Mouse (Mus musculus) CD4-positive helper T cell, adult 2 months (primary cell): ENCODE results near the gene Kif9.

Experiments used
- DNase-seq: peaks from one replicate; pipeline ENCODE4 v3.0.0-alpha.2; 2012; ENCODE audit warnings: low read depth, missing footprints, low spot score

Gene Kif9

GRCm38 (mm10) chr9:110476124-110477091 is at the start of gene Kif9, which contains the start of gene Klhl18:
TSS of gene Kif9 (plus strand) at chr9:110476958.
TSS of gene Klhl18 (minus strand) at chr9:110476694.
- DNase-seq: peak; percentile 95

GRCm38 (mm10) chr9:110431241-110431640 is 45.5 kb upstream of the Kif9 start:
- DNase-seq: no peak

GRCm38 (mm10) chr9:110433045-110433444 is 43.7 kb upstream of the Kif9 start:
- no peak for DNase-seq

- no peak for DNase-seq
These were observed 40.7 kb upstream of the Kif9 start for GRCm38 (mm10) chr9:110436041-110436440.

- no peak for DNase-seq
These were observed 36.7 kb upstream of the Kif9 start for GRCm38 (mm10) chr9:110440049-110440448.

- no peak for DNase-seq
These were observed 36.2 kb upstream of the Kif9 start for GRCm38 (mm10) chr9:110440559-110440958.

- no peak for DNase-seq
These were observed 28.4 kb upstream of the Kif9 start for GRCm38 (mm10) chr9:110448356-110448755.

GRCm38 (mm10) chr9:110448857-110449617 is 27.7 kb upstream of the Kif9 start:
- peak; percentile 87 for DNase-seq

- DNase-seq: peak; percentile 23
These were observed 24.2 kb upstream of the Kif9 start for GRCm38 (mm10) chr9:110452523-110452922.

- peak; percentile 60 for DNase-seq
These were observed 18.8 kb upstream of the Kif9 start for GRCm38 (mm10) chr9:110457926-110458325.

GRCm38 (mm10) chr9:110459145-110459727 is 17.5 kb upstream of the Kif9 start:
- no peak for DNase-seq

GRCm38 (mm10) chr9:110460884-110461815 is 15.6 kb upstream of the Kif9 start:
- peak; percentile 76 for DNase-seq

GRCm38 (mm10) chr9:110462321-110462720 is 14.4 kb upstream of the Kif9 start:
- no peak for DNase-seq

GRCm38 (mm10) chr9:110463983-110464591 is 12.7 kb upstream of the Kif9 start:
- DNase-seq: no peak

- DNase-seq: no peak
These were observed 11.4 kb upstream of the Kif9 start for GRCm38 (mm10) chr9:110465336-110465735.

- DNase-seq: peak; percentile 62
These were observed 10.6 kb upstream of the Kif9 start for GRCm38 (mm10) chr9:110466179-110466578.

GRCm38 (mm10) chr9:110477951-110478350 is 1.2 kb downstream of the Kif9 start:
- no peak for DNase-seq

- no peak for DNase-seq
These were observed 1.9 kb downstream of the Kif9 start for GRCm38 (mm10) chr9:110478639-110479038.

GRCm38 (mm10) chr9:110488841-110489240 is 12.1 kb downstream of the Kif9 start:
- no peak for DNase-seq

GRCm38 (mm10) chr9:110490913-110491312 is 14.2 kb downstream of the Kif9 start:
- peak; percentile 12 for DNase-seq
